Mouse (Mus musculus) myocyte (in vitro differentiated cells): ENCODE measurements around the gene Hectd2.

ENCODE experiments used
- CEBPB ChIP-seq: IDR thresholded peaks from 2 replicates; pipeline ENCODE4 v1.6.1; 2011; ENCODE audit warnings: mild to moderate bottlenecking, moderate library complexity; ENCODE audit not compliant: poor library complexity, insufficient read depth, severe bottlenecking
- E2F4 ChIP-seq: IDR thresholded peaks from one replicate; pipeline ENCODE4 v1.6.1; 2011; ENCODE audit warnings: mild to moderate bottlenecking, control low read depth, moderate library complexity; ENCODE audit not compliant: insufficient read depth
- MAX ChIP-seq: IDR thresholded peaks from one replicate; pipeline ENCODE4 v1.6.1; 2011; ENCODE audit warnings: low read depth, mild to moderate bottlenecking, control low read depth
- MYOD1 ChIP-seq, 3 experiments: IDR thresholded peaks; one replicate each; pipeline ENCODE4 v1.6.1; 2011; ENCODE audit warnings: control low read depth in 2 of 3, low read depth in 2 of 3, mild to moderate bottlenecking in 2 of 3, moderate library complexity in 1 of 3; ENCODE audit not compliant: insufficient read length in 2 of 3, control insufficient read depth in 1 of 3
- MYOG ChIP-seq, 3 experiments: IDR thresholded peaks; one replicate each; pipeline ENCODE4 v1.6.1; 2011; ENCODE audit warnings: control low read depth in 2 of 3, low read depth in 2 of 3, mild to moderate bottlenecking in 2 of 3; ENCODE audit not compliant: insufficient read length in 2 of 3, control insufficient read depth in 1 of 3, insufficient read depth in 1 of 3
- POLR2A ChIP-seq: IDR thresholded peaks from one replicate; pipeline ENCODE4 v1.6.1; 2011; ENCODE audit warnings: low read depth, mild to moderate bottlenecking, control low read depth, moderate library complexity; ENCODE audit not compliant: insufficient read length
- POLR2AphosphoS2 ChIP-seq: IDR thresholded peaks from one replicate; pipeline ENCODE4 v1.6.1; 2011; ENCODE audit warnings: low read depth, control low read depth; ENCODE audit not compliant: insufficient read length
- REST ChIP-seq: IDR thresholded peaks from one replicate; pipeline ENCODE4 v1.6.1; 2011; ENCODE audit warnings: mild to moderate bottlenecking, control low read depth, moderate library complexity; ENCODE audit not compliant: insufficient read depth, insufficient read length
- TCF12 ChIP-seq: IDR thresholded peaks from one replicate; pipeline ENCODE4 v1.6.1; 2011; ENCODE audit warnings: mild to moderate bottlenecking, control low read depth; ENCODE audit not compliant: poor library complexity, insufficient read depth, severe bottlenecking
- TCF3 ChIP-seq: IDR thresholded peaks from one replicate; pipeline ENCODE4 v1.6.1; 2011; ENCODE audit warnings: low read depth, control low read depth; ENCODE audit not compliant: insufficient read length
- USF1 ChIP-seq: IDR thresholded peaks from one replicate; pipeline ENCODE4 v1.6.1; 2011; ENCODE audit warnings: low read depth, mild to moderate bottlenecking, control low read depth, moderate library complexity

- no peak for TF ChIP-seq TCF12
- TF ChIP-seq USF1, result no peak
- no peak for TF ChIP-seq POLR2AphosphoS2
- no peak for TF ChIP-seq POLR2A
- TF ChIP-seq REST, result no peak
- TF ChIP-seq CEBPB, result no peak
- TF ChIP-seq E2F4, result no peak
- no peak for TF ChIP-seq MAX
- TF ChIP-seq MYOD1 (IDR thresholded peaks at IDR 0.05; ENCODE audit: control insufficient read depth in 1 of 3, insufficient read length in 2 of 3, low read depth in 2 of 3), result no peak
- no peak for TF ChIP-seq MYOG (IDR thresholded peaks at IDR 0.05; ENCODE audit: control insufficient read depth in 1 of 3, insufficient read depth in 1 of 3, insufficient read length in 2 of 3, low read depth in 2 of 3)
- no peak for TF ChIP-seq TCF3
Observed at GRCm38 (mm10) chr19:36662734-36663133, 108.3 kb downstream of the Hectd2 start.
